In the genomic region with DNA sequence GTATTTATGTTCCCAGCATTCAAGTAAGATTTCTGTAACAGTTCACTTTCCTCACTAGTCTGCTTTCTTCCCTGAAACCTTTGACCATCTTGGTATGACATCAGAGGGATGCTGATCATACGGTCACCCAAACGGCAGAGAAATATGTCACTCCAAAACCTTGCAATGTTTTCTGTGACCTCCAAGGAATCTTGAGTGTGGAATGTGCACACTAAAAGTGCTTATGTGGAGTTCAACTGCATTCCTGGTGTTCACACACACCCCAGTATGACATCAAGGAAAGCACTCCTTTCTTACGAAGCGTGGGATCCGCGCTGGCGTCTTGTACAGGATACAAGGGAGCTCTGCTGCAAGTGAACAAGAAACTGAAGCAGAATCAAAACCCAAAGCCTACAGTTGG, we compare ENCODE assay signal across 17 mouse cellular contexts.
"Had no signal": no experiment of that assay in that cellular context is flagged by ENCODE, and none has a peak within 500 bp of the region (broad histone marks: within the 10 kb centered on the region; RNA-seq: fewer than 3 reads in every experiment).

No protein-coding gene starts in this region.

- ATAC-seq: liver, postnatal 0 days had no signal

- H3K9me3 ChIP-seq: liver, embryonic 13.5 days; liver, embryonic 15.5 days; lung, embryonic 15.5 days; megakaryocyte, embryonic 14.5 days; midbrain, embryonic 12.5 days; neural tube, embryonic 12.5 days; stomach, embryonic 15.5 days had no signal

- H3K4me1 ChIP-seq: liver, embryonic 13.5 days; liver, embryonic 15.5 days; lung, embryonic 15.5 days; megakaryocyte, embryonic 14.5 days; midbrain, embryonic 12.5 days; neural tube, embryonic 12.5 days; stomach, embryonic 15.5 days had no signal

- H3K27me3 ChIP-seq: liver, embryonic 13.5 days; liver, embryonic 15.5 days; lung, embryonic 15.5 days; megakaryocyte, embryonic 14.5 days; midbrain, embryonic 12.5 days; neural tube, embryonic 12.5 days; stomach, embryonic 15.5 days had no signal

- H3K4me2 ChIP-seq: liver, embryonic 11.5 days; liver, embryonic 13.5 days; liver, embryonic 15.5 days; lung, embryonic 15.5 days; midbrain, embryonic 12.5 days; neural tube, embryonic 12.5 days; stomach, embryonic 15.5 days had no signal

- DNase-seq: liver, embryonic 13.5 days; liver, postnatal 0 days; lung, adult 2 months; midbrain, embryonic 14.5 days; right cerebral cortex, postnatal 14 days; thymus, adult 2 months; thymus, postnatal 25 days; thymus, postnatal 4 days had no signal

- H3K9ac ChIP-seq: liver, embryonic 13.5 days; liver, embryonic 15.5 days; liver, postnatal 0 days; lung, embryonic 15.5 days; midbrain, embryonic 12.5 days; neural tube, embryonic 12.5 days; stomach, embryonic 15.5 days had no signal

- H3K4me3 ChIP-seq: liver, embryonic 13.5 days; liver, embryonic 15.5 days; lung, embryonic 15.5 days; megakaryocyte, embryonic 14.5 days; midbrain, embryonic 12.5 days; neural tube, embryonic 12.5 days; stomach, embryonic 15.5 days had no signal

- H3K27ac ChIP-seq: liver, embryonic 13.5 days; liver, embryonic 15.5 days; lung, embryonic 15.5 days; macrophage; midbrain, embryonic 12.5 days; neural tube, embryonic 12.5 days; stomach, embryonic 15.5 days; stomach, postnatal 0 days had no signal
